Mouse (Mus musculus): ENCODE measurements around the gene Ptk7.

DNA sequence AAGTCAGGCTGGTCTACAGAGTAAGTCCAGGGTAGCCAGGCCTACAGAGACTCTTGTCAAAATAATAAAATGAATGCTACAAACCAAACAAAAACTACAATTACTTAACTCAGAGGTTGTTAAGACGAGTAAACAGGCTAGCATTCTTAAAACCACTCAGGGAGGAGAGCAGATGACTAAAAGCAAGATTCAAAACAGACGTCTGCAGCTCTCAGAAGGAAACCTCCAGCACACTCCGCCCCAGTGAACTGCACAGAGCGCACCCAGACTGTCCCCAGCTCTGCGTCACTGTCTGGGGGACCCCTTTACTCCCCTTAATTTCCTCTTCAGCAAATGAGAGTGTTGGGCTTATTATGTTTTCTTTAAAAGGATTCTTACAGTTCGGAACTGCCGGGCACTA lies 77.2 kb downstream of the Ptk7 start:
- no peak for TF ChIP-seq CTCF (IDR thresholded peaks at IDR 0.05; ENCODE audit: low read depth, low read length)
- TF ChIP-seq GATA1 (IDR thresholded peaks at IDR 0.05; ENCODE audit: borderline replicate concordance, low read length): no peak
- TF ChIP-seq TAL1 (conservative IDR thresholded peaks at IDR 0.05; ENCODE audit: low read depth, low read length): no peak
- no peak for TF ChIP-seq POLR2AphosphoS5 (IDR thresholded peaks at IDR 0.05; ENCODE audit: insufficient replicate concordance, low read depth, low read length)
